Mouse (Mus musculus): Measurements from ENCODE around the gene Syt16. TPM values are rescaled to one million over a fixed set of nuclear protein-coding genes. Genes with fewer than 3 reads are reported as not detected.

The Syt16 gene
- total RNA-seq, 2 experiments from 2014 or later, result not detected

GRCm38 (mm10) chr12:74201410-74201809 lies 203.9 kb downstream of the Syt16 start:
- DNase-seq, result no peak
- intact Hi-C loops (cut with DNase I), result no loop called here

DNA sequence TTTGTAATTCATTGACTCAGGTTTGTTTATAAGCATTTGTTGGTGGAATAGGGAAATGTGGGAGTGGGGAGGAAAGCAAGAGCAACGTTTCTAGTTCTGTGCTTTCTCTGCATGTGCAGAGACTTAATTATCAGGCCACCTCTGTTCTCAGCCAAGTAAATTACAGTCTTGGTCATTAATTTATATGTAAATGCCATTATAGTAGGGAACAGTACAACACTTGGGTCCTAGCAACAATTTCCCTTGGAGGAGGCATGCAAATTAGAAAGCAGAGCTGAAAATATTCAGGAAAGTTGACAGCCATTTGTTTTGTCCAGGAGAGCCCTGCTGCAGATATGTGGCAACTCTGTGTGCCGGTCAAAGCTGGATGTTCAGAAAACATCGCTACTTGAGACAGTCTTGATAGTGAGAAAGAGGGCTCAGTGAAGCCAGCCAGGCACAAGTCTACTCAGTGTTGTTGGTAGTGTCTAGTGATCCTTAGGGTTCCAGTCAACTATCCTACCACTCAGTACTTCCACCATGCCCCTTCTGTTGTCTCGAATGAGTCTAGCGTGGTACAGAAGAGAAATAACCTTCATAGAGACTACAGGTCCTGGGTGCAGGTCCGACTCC lies 205.1 kb downstream of the Syt16 start:
- intact Hi-C loops (cut with DNase I), result no loop called here
- no peak for DNase-seq

DNA sequence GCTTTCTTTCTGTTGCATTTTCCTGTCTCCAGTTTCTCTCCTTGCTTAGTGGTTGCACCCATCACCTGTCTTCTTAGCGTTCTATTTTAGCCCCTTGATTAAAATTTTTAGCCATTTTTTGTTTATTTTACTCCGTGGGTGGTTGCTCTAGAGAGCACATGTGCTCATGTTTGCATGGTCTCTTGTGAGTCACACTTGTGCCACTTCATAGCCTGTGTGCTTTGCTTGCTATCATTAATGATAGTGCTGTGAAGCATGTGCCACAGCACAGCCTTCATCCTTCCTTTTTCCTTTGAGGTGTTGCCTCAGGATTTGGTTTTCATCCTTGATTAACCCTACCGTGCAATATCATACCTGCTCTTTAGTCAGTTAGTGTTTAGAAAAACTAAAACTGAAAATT lies 214.7 kb downstream of the Syt16 start:
- no peak for DNase-seq
- intact Hi-C loops (cut with DNase I), result no loop called here

DNA sequence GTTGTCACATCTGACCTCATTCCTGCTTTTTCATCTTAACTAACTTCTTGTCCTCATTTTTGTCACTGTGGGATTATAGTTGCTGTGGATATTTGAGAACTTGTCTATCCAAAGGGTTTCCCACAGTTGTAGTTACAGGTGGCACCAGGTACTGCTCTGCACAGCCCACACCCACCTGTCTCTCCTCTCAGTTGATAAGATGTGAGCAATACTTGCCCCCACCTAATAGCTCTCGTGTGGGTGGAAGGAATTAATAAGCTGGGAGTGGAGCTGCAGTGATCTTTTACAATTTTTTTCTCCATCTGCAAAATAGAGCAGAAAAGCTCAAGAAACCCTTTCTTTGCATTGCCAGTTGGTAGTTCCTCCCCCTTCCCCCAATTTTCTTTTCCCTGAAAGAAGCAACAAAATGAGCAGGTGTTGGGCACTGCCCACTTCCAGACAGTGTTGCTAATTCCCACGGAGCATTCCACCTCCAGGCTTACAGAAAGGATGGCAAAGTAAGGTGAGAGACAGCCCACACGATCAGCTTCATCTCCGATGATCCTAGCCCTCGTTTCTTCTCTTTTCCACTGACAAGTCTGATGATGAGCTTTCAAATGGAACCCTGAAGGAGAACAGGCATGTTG lies 218.8 kb downstream of the Syt16 start:
- DNase-seq, result no peak
- intact Hi-C loops (cut with DNase I), result no loop called here

DNA sequence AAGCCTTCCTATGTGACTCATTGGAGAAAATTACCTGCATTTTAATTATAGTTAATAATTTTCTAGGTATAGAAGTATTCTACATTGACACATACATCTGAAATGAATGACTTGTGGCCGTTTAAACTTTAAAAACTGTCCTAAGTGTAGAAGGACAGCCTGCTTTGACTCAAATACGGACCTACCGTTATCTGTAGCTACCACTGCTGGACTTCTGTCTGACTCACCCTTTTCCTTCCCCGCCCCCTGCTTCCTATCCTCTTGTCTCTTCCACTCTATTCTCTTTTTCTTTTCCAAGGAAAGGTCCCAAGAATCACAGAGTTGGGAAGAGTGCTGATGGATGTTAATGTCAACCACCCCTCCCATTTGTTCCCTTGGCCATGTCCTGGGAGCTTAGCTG lies 222.4 kb downstream of the Syt16 start:
- intact Hi-C loops (cut with DNase I), result no loop called here
- no peak for DNase-seq

- intact Hi-C loops (cut with DNase I), result no loop called here
- no peak for DNase-seq
Observed at GRCm38 (mm10) chr12:74220651-74221050, 223.2 kb downstream of the Syt16 start.

DNA sequence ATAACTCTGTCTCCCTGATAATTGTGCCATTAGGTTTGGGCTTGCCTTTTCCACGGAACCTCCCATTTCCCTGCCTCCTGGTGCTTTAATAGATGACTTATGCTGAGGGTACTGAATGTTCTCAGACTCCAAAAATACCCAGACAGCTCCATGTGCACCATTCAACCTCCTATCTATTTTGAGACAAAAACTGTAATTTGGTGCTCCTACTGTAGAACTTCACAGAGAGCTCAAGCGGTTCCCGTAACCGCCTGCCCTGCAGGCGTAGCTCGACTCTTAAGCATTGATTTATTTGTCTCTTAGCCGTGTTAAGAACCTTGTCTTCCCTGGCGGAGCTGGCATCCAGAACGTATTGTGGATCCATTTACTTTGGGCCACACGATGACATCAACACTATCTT lies 233.3 kb downstream of the Syt16 start:
- DNase-seq, result no peak
- intact Hi-C loops (cut with DNase I), result no loop called here

DNA sequence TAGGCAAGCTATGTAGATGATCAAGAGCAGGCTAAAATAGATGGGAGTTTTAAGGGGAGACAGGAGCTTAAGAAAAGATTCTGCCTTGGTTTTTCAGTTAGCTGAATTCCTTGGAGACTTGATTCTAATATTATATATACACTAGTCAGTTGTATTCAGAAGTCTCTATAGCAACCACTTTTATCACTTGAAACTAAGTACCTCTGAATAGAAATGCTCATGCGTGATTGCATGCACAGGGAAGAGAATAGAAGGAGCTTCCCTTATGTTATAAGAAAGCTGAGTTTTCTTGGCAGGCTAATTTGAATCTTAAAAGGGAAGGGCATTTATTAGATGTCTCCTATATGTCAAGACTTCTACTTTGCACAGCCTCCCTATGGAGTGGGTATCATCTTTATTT lies 235.4 kb downstream of the Syt16 start:
- intact Hi-C loops (cut with DNase I), result no loop called here
- no peak for DNase-seq

GRCm38 (mm10) chr12:74236191-74236590 lies 238.7 kb downstream of the Syt16 start:
- intact Hi-C loops (cut with DNase I), result no loop called here
- DNase-seq, result no peak

- no peak for DNase-seq
- intact Hi-C loops (cut with DNase I), result no loop called here
Observed at GRCm38 (mm10) chr12:74238056-74238455, 240.6 kb downstream of the Syt16 start.

- DNase-seq, result no peak
- intact Hi-C loops (cut with DNase I), result no loop called here
Observed at GRCm38 (mm10) chr12:74238806-74239205, 241.3 kb downstream of the Syt16 start.

GRCm38 (mm10) chr12:74264846-74265245 lies 267.4 kb downstream of the Syt16 start:
- DNase-seq, result no peak
- intact Hi-C loops (cut with DNase I), result no loop called here

DNA sequence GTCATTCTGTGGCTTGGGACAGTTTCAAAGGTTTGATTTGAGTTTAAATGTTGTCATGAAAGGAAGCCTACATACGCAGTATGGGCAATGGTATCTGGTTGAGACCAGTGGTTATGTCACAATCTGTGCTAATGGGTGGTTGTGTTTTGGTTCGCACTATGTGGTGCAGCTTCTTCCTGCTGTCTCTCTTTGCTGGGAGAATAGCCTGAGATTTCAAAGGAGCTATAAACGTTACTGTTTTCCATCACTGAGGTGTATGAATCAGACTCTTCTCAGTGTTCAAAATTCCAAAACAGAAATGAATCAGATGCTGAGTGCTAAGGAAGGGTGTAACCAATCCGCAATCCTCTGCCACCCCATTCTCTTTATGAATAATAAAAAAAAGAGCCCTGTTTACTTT lies 269.6 kb downstream of the Syt16 start:
- intact Hi-C loops (cut with DNase I), result no loop called here
- DNase-seq, result no peak

DNA sequence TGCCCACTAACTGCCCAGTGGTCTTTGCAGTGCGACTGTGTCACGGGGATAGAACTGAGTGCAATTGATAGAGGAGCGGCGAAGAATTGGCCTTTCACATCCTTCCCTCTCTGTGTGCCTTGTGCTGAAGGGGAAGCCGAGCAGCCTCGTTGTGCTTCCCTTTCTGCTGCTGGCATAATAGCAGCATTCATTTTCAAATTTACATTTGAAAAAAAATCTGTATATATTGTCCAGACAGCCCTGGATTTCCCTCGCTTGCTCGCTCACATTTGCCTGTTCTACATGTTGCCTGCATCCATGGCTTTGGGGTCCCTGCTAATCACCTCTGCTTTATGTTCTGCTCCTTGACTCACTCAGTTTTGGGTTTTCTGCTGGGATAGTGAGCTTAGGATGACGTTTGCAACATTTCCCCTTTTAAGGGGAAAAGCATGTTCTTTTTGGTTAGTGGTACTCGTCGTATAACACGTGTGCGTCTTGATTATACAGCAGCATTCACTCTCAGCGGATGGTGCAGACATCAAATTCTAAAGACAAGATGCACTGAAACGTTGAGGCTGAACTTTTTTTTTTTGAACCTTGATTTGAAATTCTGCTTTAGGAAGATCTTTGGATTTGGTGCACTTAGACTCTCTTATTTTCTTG lies 271.3 kb downstream of the Syt16 start:
- intact Hi-C loops (cut with DNase I), result no loop called here
- no peak for DNase-seq

- intact Hi-C loops (cut with DNase I), result no loop called here
- DNase-seq, result no peak
Observed at GRCm38 (mm10) chr12:74272545-74272944, 275.1 kb downstream of the Syt16 start.

GRCm38 (mm10) chr12:74277265-74277664 lies 279.8 kb downstream of the Syt16 start:
- DNase-seq, result no peak
- intact Hi-C loops (cut with DNase I), result no loop called here

DNA sequence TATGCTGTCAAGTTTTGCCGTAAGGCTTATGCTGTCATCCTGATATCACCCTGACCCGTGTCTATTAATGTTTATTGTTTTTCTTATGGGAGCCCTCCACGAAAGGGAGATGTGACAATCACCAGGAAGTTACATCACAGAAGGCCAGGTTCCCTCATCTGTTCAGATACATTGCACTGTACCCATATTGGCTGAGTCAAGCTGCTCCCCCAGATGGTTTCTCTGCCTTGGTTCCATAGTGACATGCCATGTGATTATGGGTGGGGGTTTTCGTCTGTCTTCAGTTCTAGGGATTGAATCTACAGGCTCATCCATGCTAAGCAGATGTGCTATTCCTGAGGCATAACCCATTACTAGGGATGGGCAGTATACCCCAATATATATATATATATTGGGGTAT lies 283.9 kb downstream of the Syt16 start:
- intact Hi-C loops (cut with DNase I), result no loop called here
- no peak for DNase-seq

DNA sequence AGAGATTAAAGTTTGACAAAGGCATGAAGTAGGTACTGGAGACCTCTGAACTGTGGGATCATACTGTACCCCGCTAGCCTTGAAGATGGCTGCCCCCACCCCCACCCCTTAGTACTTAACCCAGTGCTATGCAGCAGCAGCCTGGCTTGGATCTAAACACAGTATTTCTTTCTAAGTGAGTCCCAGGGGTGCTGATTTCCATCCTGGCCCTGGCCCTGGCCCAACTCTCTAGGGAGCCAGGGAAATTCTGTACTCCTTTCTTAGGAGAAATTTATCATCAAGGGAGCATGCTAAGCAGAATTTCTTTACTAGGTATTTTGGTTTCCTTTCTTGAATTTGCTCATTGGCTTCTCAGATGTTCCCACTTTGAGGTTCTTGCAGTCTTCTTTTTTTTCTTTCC lies 285.4 kb downstream of the Syt16 start:
- no peak for DNase-seq
- intact Hi-C loops (cut with DNase I), result no loop called here

DNA sequence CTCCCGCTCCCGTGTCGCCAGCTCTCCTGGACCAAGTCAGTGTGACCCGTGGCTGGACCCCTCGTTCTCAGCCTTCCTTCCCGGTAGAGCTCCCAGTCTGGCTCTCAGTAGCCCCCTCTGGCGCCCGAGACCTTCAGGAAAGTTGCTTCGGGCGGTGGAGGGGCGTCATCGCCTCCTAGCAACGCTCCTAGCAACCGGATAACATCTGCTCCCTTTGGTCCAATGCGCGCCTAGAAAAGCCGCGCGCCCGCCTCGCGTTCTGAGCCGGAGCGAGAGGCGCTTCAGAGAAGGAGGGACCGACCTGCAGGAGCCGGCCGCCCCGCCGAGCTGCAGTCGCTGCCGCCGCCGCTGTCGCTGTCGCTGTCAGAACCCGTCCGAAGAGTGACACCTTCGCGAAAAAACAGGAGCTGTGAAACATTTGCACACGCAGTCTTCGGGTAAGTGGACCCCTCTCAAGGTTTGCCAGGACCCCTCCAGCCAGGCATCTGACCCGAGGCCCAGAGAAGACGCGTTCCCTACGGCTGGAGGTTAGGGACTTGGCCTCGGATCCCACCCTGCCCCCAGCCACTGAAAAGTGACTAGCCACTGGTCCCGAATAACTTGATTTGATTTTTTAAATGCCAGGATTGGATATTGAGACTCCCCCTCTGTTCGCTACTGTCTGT lies 286.7 kb downstream of the Syt16 start:
- intact Hi-C loops (cut with DNase I), result no loop called here
- peak; percentile 62 to 72 for DNase-seq

- DNase-seq, result peak in 1 of 2 experiments; percentile 1
- intact Hi-C loops (cut with DNase I), result no loop called here
Observed at GRCm38 (mm10) chr12:74284685-74285054, 287.2 kb downstream of the Syt16 start.

DNA sequence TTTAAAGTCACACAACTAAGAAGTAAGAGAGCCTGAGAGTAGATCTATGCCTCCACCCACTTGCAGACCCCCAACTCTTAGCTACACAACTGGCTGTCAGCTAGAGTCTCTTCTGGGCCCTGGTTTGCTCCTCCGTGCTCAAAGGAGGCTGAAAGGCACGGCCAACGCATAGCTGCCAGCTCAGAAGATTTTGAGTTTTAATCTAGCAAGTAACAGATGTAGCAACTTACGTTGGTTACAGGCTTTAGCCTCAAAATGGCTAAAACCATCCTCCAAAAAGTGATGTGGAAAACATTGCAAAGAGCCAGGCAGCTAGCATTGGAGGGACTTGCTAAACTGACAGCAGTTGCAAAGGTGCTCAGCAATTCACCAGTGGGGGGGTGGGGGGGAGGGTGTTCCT lies 293.5 kb downstream of the Syt16 start:
- intact Hi-C loops (cut with DNase I), result loop anchor here (5.0 to 10.0 kb wide), 4 partner anchors 236 to 726 kb away; no protein-coding TSS in a partner anchor
- DNase-seq, result no peak

DNA sequence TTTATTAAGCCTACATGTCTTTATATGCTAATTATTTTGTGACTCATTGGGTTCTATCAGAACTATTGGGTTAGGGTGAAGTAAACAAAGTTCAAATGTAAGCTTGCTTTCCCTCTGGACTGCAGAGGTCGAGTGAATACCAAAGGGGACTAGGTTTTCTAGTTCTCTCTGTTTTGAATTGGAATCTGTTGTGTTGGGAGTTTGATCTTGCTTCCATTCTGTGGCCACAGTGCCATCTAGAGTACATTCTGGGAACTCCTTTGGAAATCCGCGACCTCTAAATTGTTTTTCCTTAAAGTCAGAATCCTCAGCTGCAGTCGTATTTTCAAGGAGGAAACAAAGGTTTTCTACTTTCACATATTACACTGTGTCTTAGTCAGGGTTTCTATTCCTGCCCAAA lies 296.2 kb downstream of the Syt16 start:
- DNase-seq, result peak; percentile 6 to 47
- intact Hi-C loops (cut with DNase I), result loop anchor here (5.0 to 10.0 kb wide), 4 partner anchors 239 to 729 kb away; no protein-coding TSS in a partner anchor
